Mouse (Mus musculus) left cerebral cortex, adult 9 months (tissue): ENCODE measurements around the gene Phf21a.
"Not testable (repeated sequence)": the region's sequence is repeated elsewhere in the genome, so short reads cannot be mapped to it uniquely, and the experiment has no call there.

Source experiments
- DNase-seq, 2 experiments: peaks; one replicate each; pipeline ENCODE4 v3.0.0; 2022; ENCODE audit warnings: low spot score in 2 of 2

The Phf21a gene

GRCm38 (mm10) chr2:92082196-92082595, 10.7 kb upstream of the Phf21a start:
- no peak for DNase-seq

GRCm38 (mm10) chr2:92085721-92086120, 7.2 kb upstream of the Phf21a start:
- no peak for DNase-seq

- no peak for DNase-seq
Measured at GRCm38 (mm10) chr2:92087065-92087464, 5.9 kb upstream of the Phf21a start.

GRCm38 (mm10) chr2:92089782-92090181, 3.1 kb upstream of the Phf21a start:
- peak; percentile 16 to 71 for DNase-seq

GRCm38 (mm10) chr2:92093503-92093902, 586 bp downstream of the Phf21a start:
- DNase-seq, result not testable (repeated sequence)

- DNase-seq, result no peak
Measured at GRCm38 (mm10) chr2:92094078-92094477, 1.2 kb downstream of the Phf21a start.

GRCm38 (mm10) chr2:92100768-92101167, 7.9 kb downstream of the Phf21a start:
- no peak for DNase-seq

- no peak for DNase-seq
Measured at GRCm38 (mm10) chr2:92124523-92124922, 31.6 kb downstream of the Phf21a start.

GRCm38 (mm10) chr2:92125330-92125729, 32.4 kb downstream of the Phf21a start:
- no peak for DNase-seq

GRCm38 (mm10) chr2:92130071-92130470, 37.2 kb downstream of the Phf21a start:
- DNase-seq, result no peak

- no peak for DNase-seq
Measured at GRCm38 (mm10) chr2:92138736-92139135, 45.8 kb downstream of the Phf21a start.

GRCm38 (mm10) chr2:92139365-92139764, 46.4 kb downstream of the Phf21a start:
- DNase-seq, result no peak

GRCm38 (mm10) chr2:92140383-92140782, 47.5 kb downstream of the Phf21a start:
- DNase-seq, result no peak

GRCm38 (mm10) chr2:92141073-92141472, 48.2 kb downstream of the Phf21a start:
- DNase-seq, result no peak

- no peak for DNase-seq
Measured at GRCm38 (mm10) chr2:92143932-92144331, 51.0 kb downstream of the Phf21a start.

GRCm38 (mm10) chr2:92147925-92148750, 55.2 kb downstream of the Phf21a start:
- not testable (repeated sequence) for DNase-seq

- DNase-seq, result no peak
Measured at GRCm38 (mm10) chr2:92164291-92164690, 71.4 kb downstream of the Phf21a start.

GRCm38 (mm10) chr2:92166950-92167349, 74.0 kb downstream of the Phf21a start:
- no peak for DNase-seq

GRCm38 (mm10) chr2:92171046-92171643, 78.2 kb downstream of the Phf21a start:
- no peak for DNase-seq

GRCm38 (mm10) chr2:92172300-92172699, 79.4 kb downstream of the Phf21a start:
- DNase-seq, result no peak

GRCm38 (mm10) chr2:92173186-92173585, 80.3 kb downstream of the Phf21a start:
- DNase-seq, result no peak

GRCm38 (mm10) chr2:92174265-92174664, 81.3 kb downstream of the Phf21a start:
- no peak for DNase-seq

- no peak for DNase-seq
Measured at GRCm38 (mm10) chr2:92175002-92175401, 82.1 kb downstream of the Phf21a start.
